Mouse (Mus musculus) MEL (cell line): ENCODE data around the gene Btaf1. TPM values are rescaled to one million over a fixed set of nuclear protein-coding genes. Genes with fewer than 3 reads are reported as not detected.
A peak's percentile ranks its signal among the peaks of the same experiment; 100 is the strongest.

Experiments
- DNase-seq: peaks from one replicate; pipeline ENCODE4 v3.0.0; 2011; ENCODE audit warnings: low read depth, low spot score
- H3K27ac ChIP-seq: 2 replicates; pipeline ENCODE4 v1.5.1; 2012; ENCODE audit warnings: low read depth, mild to moderate bottlenecking, control low read depth, low read length, moderate library complexity; ENCODE audit not compliant: control insufficient read depth
- H3K27me3 ChIP-seq, 2 experiments: fragments of 150-350 bp in 1 of 2; sonication (generic) in 1 of 2; 2 replicates each; pipeline ENCODE4 v1.6.1; 2012; ENCODE audit warnings: low read length in 2 of 2, mild to moderate bottlenecking in 2 of 2, improper control_type of control experiment in 1 of 2, moderate library complexity in 1 of 2; ENCODE audit not compliant: insufficient read depth in 2 of 2, control insufficient read depth in 1 of 2
- H3K36me3 ChIP-seq, 2 experiments: 2 replicates each; pipeline ENCODE4 v1.6.1; 2012 to 2014; ENCODE audit warnings: low read length in 2 of 2, improper control_type of control experiment in 1 of 2, inconsistent platforms in 1 of 2, mild to moderate bottlenecking in 1 of 2; ENCODE audit not compliant: insufficient read depth in 2 of 2, control insufficient read depth in 1 of 2
- H3K4me1 ChIP-seq, 2 experiments: fragments of 150-350 bp in 1 of 2; sonication (generic) in 1 of 2; 2 replicates each; pipeline ENCODE4 v1.6.1; 2012; ENCODE audit warnings: low read length in 2 of 2, improper control_type of control experiment in 1 of 2, mild to moderate bottlenecking in 1 of 2; ENCODE audit not compliant: insufficient read depth in 2 of 2, control insufficient read depth in 1 of 2
- H3K4me3 ChIP-seq, 2 experiments: fragments of 150-350 bp in 1 of 2; sonication (generic) in 1 of 2; 2 replicates each; pipeline ENCODE4 v1.5.1; 2012; ENCODE audit warnings: low read depth in 2 of 2, low read length in 2 of 2, mild to moderate bottlenecking in 2 of 2, moderate library complexity in 2 of 2, control low read depth in 1 of 2, improper control_type of control experiment in 1 of 2; ENCODE audit not compliant: control insufficient read depth in 1 of 2, insufficient read depth in 1 of 2
- H3K79me2 ChIP-seq: 2 replicates; pipeline ENCODE4 v1.6.1; 2012; ENCODE audit warnings: mild to moderate bottlenecking, low read length, moderate library complexity; ENCODE audit not compliant: control insufficient read depth, poor library complexity, insufficient read depth
- H3K9ac ChIP-seq: 2 replicates; pipeline ENCODE4 v1.6.1; 2012; ENCODE audit warnings: low read depth, mild to moderate bottlenecking, control low read depth, low read length, moderate library complexity; ENCODE audit not compliant: control insufficient read depth, poor library complexity, severe bottlenecking
- H3K9me3 ChIP-seq: fragments of 150-350 bp; sonication (generic); replicated peaks from 2 replicates; pipeline ENCODE4 v1.6.1; 2012; ENCODE audit warnings: mild to moderate bottlenecking, low read length, improper control_type of control experiment, moderate library complexity; ENCODE audit not compliant: insufficient read depth
- CHD1 ChIP-seq: IDR thresholded peaks from 2 replicates; pipeline ENCODE4 v1.6.1; 2012; ENCODE audit warnings: low read depth, mild to moderate bottlenecking, inconsistent platforms, low read length, improper control_type of control experiment
- CHD2 ChIP-seq: IDR thresholded peaks from 2 replicates; pipeline ENCODE4 v1.6.1; 2011; ENCODE audit warnings: low read length, improper control_type of control experiment
- CTCF ChIP-seq, 3 experiments: IDR thresholded peaks in 2 of 3; conservative IDR thresholded peaks in 1 of 3; 2 replicates each; pipeline ENCODE4 v1.5.1; 2011 to 2012; ENCODE audit warnings: low read length in 3 of 3, low read depth in 2 of 3, mild to moderate bottlenecking in 2 of 3, improper control_type of control experiment in 1 of 3, inconsistent platforms in 1 of 3, mixed read lengths in 1 of 3, moderate library complexity in 1 of 3; ENCODE audit not compliant: control insufficient read depth in 1 of 3, insufficient read depth in 1 of 3, poor library complexity in 1 of 3, severe bottlenecking in 1 of 3
- E2F4 ChIP-seq: IDR thresholded peaks from 2 replicates; pipeline ENCODE4 v1.6.1; 2011; ENCODE audit warnings: low read depth, low read length, improper control_type of control experiment, borderline replicate concordance
- ELF1 ChIP-seq: IDR thresholded peaks from 2 replicates; pipeline ENCODE4 v1.6.1; 2014; ENCODE audit warnings: low read depth, mild to moderate bottlenecking, inconsistent platforms, low read length, improper control_type of control experiment, moderate library complexity
- EP300 ChIP-seq, 2 experiments: IDR thresholded peaks; 2 replicates each; pipeline ENCODE4 v1.6.1; 2011; ENCODE audit warnings: improper control_type of control experiment in 2 of 2, low read length in 2 of 2, low read depth in 1 of 2, mild to moderate bottlenecking in 1 of 2
- ETS1 ChIP-seq: IDR thresholded peaks from 2 replicates; pipeline ENCODE4 v1.6.1; 2012; ENCODE audit warnings: low read depth, mild to moderate bottlenecking, inconsistent platforms, low read length, improper control_type of control experiment, moderate library complexity
- GABPA ChIP-seq: IDR thresholded peaks from 2 replicates; pipeline ENCODE4 v1.6.1; 2012; ENCODE audit warnings: low read depth, mild to moderate bottlenecking, inconsistent platforms, low read length, improper control_type of control experiment, moderate library complexity
- HCFC1 ChIP-seq: IDR thresholded peaks from 2 replicates; pipeline ENCODE4 v1.6.1; 2012; ENCODE audit warnings: low read depth, mild to moderate bottlenecking, inconsistent platforms, low read length, improper control_type of control experiment, moderate library complexity
- JUND ChIP-seq: IDR thresholded peaks from 2 replicates; pipeline ENCODE4 v1.6.1; 2011; ENCODE audit warnings: low read depth, mild to moderate bottlenecking, improper control_type of control experiment, low read length
- MAFK ChIP-seq: IDR thresholded peaks from 2 replicates; pipeline ENCODE4 v1.6.1; 2011; ENCODE audit warnings: low read depth, mild to moderate bottlenecking, low read length, improper control_type of control experiment, borderline replicate concordance
- MAX ChIP-seq: IDR thresholded peaks from 2 replicates; pipeline ENCODE4 v1.6.1; 2011; ENCODE audit warnings: low read length, improper control_type of control experiment
- MAZ ChIP-seq: IDR thresholded peaks from 2 replicates; pipeline ENCODE4 v1.6.1; 2012; ENCODE audit warnings: low read depth, mild to moderate bottlenecking, inconsistent platforms, low read length, improper control_type of control experiment
- MEF2A ChIP-seq: IDR thresholded peaks from 2 replicates; pipeline ENCODE4 v1.6.1; 2014; ENCODE audit warnings: low read depth, mild to moderate bottlenecking, inconsistent platforms, low read length, improper control_type of control experiment; ENCODE audit not compliant: poor library complexity, insufficient replicate concordance, severe bottlenecking; ENCODE audit errors: extremely low read depth
- MXI1 ChIP-seq: IDR thresholded peaks from 2 replicates; pipeline ENCODE4 v1.6.1; 2011; ENCODE audit warnings: mild to moderate bottlenecking, low read depth, low read length, improper control_type of control experiment
- MYB ChIP-seq: IDR thresholded peaks from 2 replicates; pipeline ENCODE4 v1.6.1; 2011; ENCODE audit warnings: mild to moderate bottlenecking, low read depth, low read length, improper control_type of control experiment
- MYC ChIP-seq: IDR thresholded peaks from 2 replicates; pipeline ENCODE4 v1.6.1; 2011; ENCODE audit warnings: low read depth, mild to moderate bottlenecking, low read length, improper control_type of control experiment, moderate library complexity
- NELFE ChIP-seq: IDR thresholded peaks from 2 replicates; pipeline ENCODE4 v1.6.1; 2011; ENCODE audit warnings: low read depth, low read length, improper control_type of control experiment
- NRF1 ChIP-seq: IDR thresholded peaks from 2 replicates; pipeline ENCODE4 v1.6.1; 2014; ENCODE audit warnings: low read depth, mild to moderate bottlenecking, inconsistent platforms, low read length, improper control_type of control experiment, moderate library complexity; ENCODE audit not compliant: poor library complexity, insufficient read depth, severe bottlenecking
- POLR2A ChIP-seq, 2 experiments: IDR thresholded peaks; 2 replicates each; pipeline ENCODE4 v1.6.1; 2011 to 2012; ENCODE audit warnings: low read length in 2 of 2, mild to moderate bottlenecking in 2 of 2, control low read depth in 1 of 2, improper control_type of control experiment in 1 of 2, low read depth in 1 of 2, moderate library complexity in 1 of 2; ENCODE audit not compliant: control insufficient read depth in 1 of 2, insufficient read depth in 1 of 2, poor library complexity in 1 of 2
- POLR2AphosphoS2 ChIP-seq: IDR thresholded peaks from 2 replicates; pipeline ENCODE4 v1.6.1; 2011; ENCODE audit warnings: low read length, improper control_type of control experiment
- RAD21 ChIP-seq: IDR thresholded peaks from 2 replicates; pipeline ENCODE4 v1.6.1; 2011; ENCODE audit warnings: mild to moderate bottlenecking, low read depth, low read length, improper control_type of control experiment
- RCOR1 ChIP-seq: IDR thresholded peaks from 2 replicates; pipeline ENCODE4 v1.6.1; 2012; ENCODE audit warnings: low read depth, mild to moderate bottlenecking, inconsistent platforms, low read length, improper control_type of control experiment
- SIN3A ChIP-seq: IDR thresholded peaks from 2 replicates; pipeline ENCODE4 v1.6.1; 2012; ENCODE audit warnings: low read length, improper control_type of control experiment, inconsistent platforms
- SMC3 ChIP-seq: IDR thresholded peaks from 2 replicates; pipeline ENCODE4 v1.6.1; 2011; ENCODE audit warnings: low read depth, low read length, improper control_type of control experiment
- TAL1 ChIP-seq: IDR thresholded peaks from 2 replicates; pipeline ENCODE4 v1.6.1; 2012; ENCODE audit warnings: mild to moderate bottlenecking, inconsistent platforms, low read length, moderate library complexity, mixed read lengths
- TBP ChIP-seq: IDR thresholded peaks from 2 replicates; pipeline ENCODE4 v1.8.0; 2011; ENCODE audit warnings: low read depth, low read length, improper control_type of control experiment
- TCF12 ChIP-seq: IDR thresholded peaks from 2 replicates; pipeline ENCODE4 v1.6.1; 2014; ENCODE audit warnings: low read depth, mild to moderate bottlenecking, inconsistent platforms, low read length, improper control_type of control experiment, moderate library complexity
- UBTF ChIP-seq: IDR thresholded peaks from 2 replicates; pipeline ENCODE4 v1.6.1; 2012; ENCODE audit warnings: low read depth, mild to moderate bottlenecking, inconsistent platforms, low read length, improper control_type of control experiment, moderate library complexity, borderline replicate concordance; ENCODE audit not compliant: insufficient read depth
- USF1 ChIP-seq: IDR thresholded peaks from 2 replicates; pipeline ENCODE4 v1.6.1; 2014; ENCODE audit warnings: low read depth, mild to moderate bottlenecking, inconsistent platforms, low read length, improper control_type of control experiment, moderate library complexity
- USF2 ChIP-seq, 2 experiments: IDR thresholded peaks; 2 replicates each; pipeline ENCODE4 v1.6.1; 2011 to 2012; ENCODE audit warnings: improper control_type of control experiment in 2 of 2, low read length in 2 of 2, borderline replicate concordance in 1 of 2, inconsistent platforms in 1 of 2, low read depth in 1 of 2, mild to moderate bottlenecking in 1 of 2; ENCODE audit not compliant: insufficient read depth in 1 of 2
- ZC3H11A ChIP-seq: IDR thresholded peaks from 2 replicates; pipeline ENCODE4 v1.6.1; 2012; ENCODE audit warnings: low read depth, mild to moderate bottlenecking, inconsistent platforms, low read length, improper control_type of control experiment
- ZKSCAN1 ChIP-seq: IDR thresholded peaks from 2 replicates; pipeline ENCODE4 v1.6.1; 2012; ENCODE audit warnings: low read depth, mild to moderate bottlenecking, inconsistent platforms, low read length, improper control_type of control experiment, moderate library complexity
- ZMIZ1 ChIP-seq: IDR thresholded peaks from 2 replicates; pipeline ENCODE4 v1.6.1; 2012; ENCODE audit warnings: low read depth, mild to moderate bottlenecking, inconsistent platforms, low read length, improper control_type of control experiment, moderate library complexity
- ZNF384 ChIP-seq: IDR thresholded peaks from 2 replicates; pipeline ENCODE4 v1.6.1; 2012; ENCODE audit warnings: low read depth, mild to moderate bottlenecking, inconsistent platforms, low read length, improper control_type of control experiment
- polyA plus RNA-seq, 2 experiments: library from polyadenylated mRNA; stranded (reverse) in 1 of 2; unstranded in 1 of 2; fragments of >175 nt in 1 of 2; fragments of >200 nt in 1 of 2; gene quantifications; 2 replicates each; pipeline versions ENCODE4 v1.2.1 to v1.2.4; 2012; ENCODE audit warnings: low replicate concordance in 2 of 2, low read depth in 1 of 2; ENCODE audit not compliant: insufficient read length in 2 of 2, insufficient read depth in 1 of 2, missing spikeins in 1 of 2
- total RNA-seq: library from RNA; depleted of rRNA; stranded (reverse); fragments of 300-350 nt; gene quantifications from 2 replicates; pipeline ENCODE4 v1.2.3, GENCODE M21; 2012; rRNA removed

The Btaf1 gene
- total RNA-seq (69.5 and 75.3 TPM in 2 replicates), polyA plus RNA-seq (10 to 100 TPM; 40.1 to 46.1 TPM)

DNA sequence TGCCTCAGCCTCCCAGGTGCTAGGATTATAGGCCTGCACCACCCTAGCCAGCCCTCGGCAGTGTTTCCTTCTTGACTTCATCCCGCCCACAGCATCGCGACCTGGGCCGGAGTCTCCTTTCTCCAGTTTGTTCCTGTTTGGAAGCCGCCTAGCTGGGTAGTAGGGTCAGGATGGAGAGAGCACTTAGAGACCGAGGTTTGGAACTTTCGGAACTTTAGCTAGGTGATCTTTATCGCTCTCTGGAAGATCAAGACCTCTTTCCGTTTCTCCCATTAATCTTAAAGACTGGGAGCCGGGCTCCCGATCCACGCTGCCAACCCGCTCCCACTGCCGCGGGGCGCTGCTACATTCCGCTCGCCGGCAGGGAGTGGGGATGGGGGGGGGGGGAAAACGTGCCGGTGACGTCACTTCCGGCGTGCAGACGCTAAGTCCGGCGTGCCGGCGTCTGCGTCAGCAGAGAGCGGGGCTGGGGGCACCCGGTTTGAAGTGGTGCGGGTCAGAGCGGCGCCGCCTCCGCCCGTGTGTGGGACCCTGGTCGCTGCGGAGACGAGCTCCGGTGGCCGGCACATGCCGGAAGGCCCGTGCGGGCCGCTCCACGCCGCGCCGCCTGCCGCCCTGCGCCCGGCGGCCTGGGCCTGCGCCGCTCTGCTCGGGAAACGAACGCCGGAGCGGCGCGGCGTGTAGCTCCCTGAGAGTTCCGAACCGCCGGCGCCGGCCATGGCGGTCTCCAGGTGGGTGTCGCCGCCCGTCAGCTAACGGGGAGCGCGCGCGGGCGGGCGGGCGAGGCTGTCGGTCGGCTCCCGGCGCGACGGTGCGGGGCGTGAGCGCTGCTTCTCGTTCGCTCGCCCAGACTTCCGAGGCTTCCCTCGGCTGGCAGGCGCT, at the start of gene Btaf1:
Btaf1 (plus strand) TSS at position 409 of the 882 bp plus-strand sequence.
- peak; percentile 94 for DNase-seq
- peak within 1 kb of the TSS; percentile 70 to 83 for H3K4me3 ChIP-seq
- no peaks in the 10 kb centered on the region for H3K9me3 ChIP-seq
- peak within 1 kb of the TSS; percentile 92 for H3K27ac ChIP-seq
- peaks cover 50% of the 10 kb centered on the region for H3K79me2 ChIP-seq
- H3K9ac ChIP-seq, result peak within 1 kb of the TSS; percentile 99
- H3K4me1 ChIP-seq, result peaks cover 9 to 19% of the 10 kb centered on the region in 2 experiments
- no peaks in the 10 kb centered on the region for H3K27me3 ChIP-seq
- peaks cover 3 to 41% of the 10 kb centered on the region in 2 experiments for H3K36me3 ChIP-seq
- TF ChIP-seq SMC3 (no peak), TAL1 (no peak), MYB (no peak), ELF1 (peak; percentile 58), TBP (peak; percentile 53), ZNF384 (no peak), POLR2AphosphoS2 (peak; percentile 84), E2F4 (no peak), POLR2A (IDR thresholded peaks at IDR 0.05; ENCODE audit: control insufficient read depth in 1 of 2, insufficient read depth in 1 of 2, low read depth in 1 of 2, low read length in 2 of 2, poor library complexity in 1 of 2) (peak; percentile 92 to 97), MAX (no peak; the same call in 1 of the 2 replicates), UBTF (peak; percentile 34; the same call in 1 of the 2 replicates), RAD21 (no peak), NRF1 (peak; percentile 29; the same call in 1 of the 2 replicates), CTCF (IDR thresholded peaks at IDR 0.05 in 2 of 3, conservative IDR thresholded peaks at IDR 0.05 in 1 of 3; ENCODE audit: control insufficient read depth in 1 of 3, insufficient read depth in 1 of 3, low read depth in 2 of 3, low read length in 3 of 3, poor library complexity in 1 of 3, severe bottlenecking in 1 of 3) (no peak), RCOR1 (no peak), ZC3H11A (no peak), TCF12 (peak; percentile 75), CHD1 (no peak), MYC (no peak), NELFE (peak; percentile 96), EP300 (IDR thresholded peaks at IDR 0.05; ENCODE audit: low read depth in 1 of 2, low read length in 2 of 2) (no peak), MAFK (no peak), ETS1 (peak; percentile 65), MAZ (peak; percentile 95), USF1 (no peak), ZKSCAN1 (no peak), CHD2 (no peak), MEF2A (no peak), ZMIZ1 (peak; percentile 91), GABPA (no peak), HCFC1 (peak; percentile 86), JUND (no peak), SIN3A (peak; percentile 67; the same call in 1 of the 2 replicates), USF2 (IDR thresholded peaks at IDR 0.05; ENCODE audit: borderline replicate concordance in 1 of 2, insufficient read depth in 1 of 2, low read depth in 1 of 2, low read length in 2 of 2) (no peak), MXI1 (no peak; the same call in 1 of the 2 replicates)
